Mouse (Mus musculus) C2C12 (cell line): ENCODE data around the gene Fstl1. TPM values are rescaled to one million over a fixed set of nuclear protein-coding genes. Genes with fewer than 3 reads are reported as not detected.

Source experiments
- H3K27me3 ChIP-seq: one replicate; pipeline ENCODE4 v1.6.1; 2011; ENCODE audit not compliant: control insufficient read depth, insufficient read depth, insufficient read length
- H3K36me3 ChIP-seq: one replicate; pipeline ENCODE4 v1.6.1; 2011; ENCODE audit not compliant: control insufficient read depth, insufficient read depth
- H3K4me3 ChIP-seq: one replicate; pipeline ENCODE4 v1.5.1; 2011; ENCODE audit warnings: mild to moderate bottlenecking, control low read depth; ENCODE audit not compliant: poor library complexity, insufficient read depth, severe bottlenecking
- H3K79me2 ChIP-seq: one replicate; pipeline ENCODE4 v1.6.1; 2011; ENCODE audit not compliant: control insufficient read depth, insufficient read depth
- H3K79me3 ChIP-seq: one replicate; pipeline ENCODE4 v1.6.1; 2011; ENCODE audit warnings: low read depth, control low read depth
- H3ac ChIP-seq: one replicate; pipeline ENCODE3; 2011; ENCODE audit warnings: low read depth; ENCODE audit not compliant: control insufficient read depth, insufficient read length
- CEBPB ChIP-seq: IDR thresholded peaks from one replicate; pipeline ENCODE4 v1.6.1; 2011; ENCODE audit warnings: low read depth, mild to moderate bottlenecking, control low read depth, moderate library complexity
- CTCF ChIP-seq: IDR thresholded peaks from one replicate; pipeline ENCODE4 v1.5.1; 2011; ENCODE audit not compliant: control insufficient read depth, insufficient read depth, insufficient read length
- FOSL1 ChIP-seq: IDR thresholded peaks from one replicate; pipeline ENCODE4 v1.8.0; 2011; ENCODE audit warnings: mild to moderate bottlenecking, low read length; ENCODE audit not compliant: poor library complexity, insufficient read depth, severe bottlenecking
- MAX ChIP-seq: IDR thresholded peaks from one replicate; pipeline ENCODE4 v1.6.1; 2011; ENCODE audit warnings: mild to moderate bottlenecking, control low read depth
- MYOD1 ChIP-seq: IDR thresholded peaks from one replicate; pipeline ENCODE4 v1.6.1; 2011; ENCODE audit warnings: low read depth; ENCODE audit not compliant: control insufficient read depth, insufficient read length
- MYOG ChIP-seq: IDR thresholded peaks from one replicate; pipeline ENCODE4 v1.6.1; 2011; ENCODE audit not compliant: control insufficient read depth, insufficient read length; ENCODE audit errors: extremely low read depth
- USF1 ChIP-seq: IDR thresholded peaks from one replicate; pipeline ENCODE4 v1.6.1; 2011; ENCODE audit warnings: low read depth, mild to moderate bottlenecking, control low read depth, moderate library complexity
- long read RNA-seq, 2 experiments: library from polyadenylated mRNA; unstranded; transcript quantifications; one replicate each; pipeline ENCODE4 v2.0.0; 2019 to 2020
- polyA plus RNA-seq: library from polyadenylated mRNA; unstranded; fragments of >200 nt; fragmentation: generic; extraction: Trizol; gene quantifications from one replicate; pipeline ENCODE4 v1.2.1, GENCODE M21; 2012; ENCODE audit warnings: missing spikeins

The Fstl1 gene
- polyA plus RNA-seq, result 153 TPM
- long read RNA-seq, experiment 1, transcript Fstl1-201 (11 exons, 3,789 nt), result major isoform, 278 of 423 reads
- long read RNA-seq, experiment 1, partial matches to known transcripts, result 104 of 423 reads
- long read RNA-seq, experiment 1, other reads (novel, unspliced or antisense), result 41 of 423 reads
- long read RNA-seq, experiment 2, transcript Fstl1-201 (11 exons, 3,789 nt), result major isoform, 3,086 of 3,246 reads
- long read RNA-seq, experiment 2, partial matches to known transcripts, result 64 of 3,246 reads
- long read RNA-seq, experiment 2, other reads (novel, unspliced or antisense), result 95 of 3,246 reads

- no peaks in the 10 kb centered on the region for H3K27me3 ChIP-seq
- H3ac ChIP-seq, result peak within 1 kb of the TSS; percentile 80
- TF ChIP-seq CEBPB (no peak), MAX (no peak), MYOD1 (no peak), FOSL1 (no peak), MYOG (no peak)
- H3K36me3 ChIP-seq, result peaks cover 30% of the 10 kb centered on the region
- H3K79me3 ChIP-seq, result peaks cover 37% of the 10 kb centered on the region
- H3K4me3 ChIP-seq, result peak within 1 kb of the TSS; percentile 77
- H3K79me2 ChIP-seq, result peaks cover 53% of the 10 kb centered on the region
Observed at GRCm38 (mm10) chr16:37776860-37777651, at the start of gene Fstl1. Gene Fstl1 (plus strand): TSS chr16:37776873.

- Histone ChIP-seq H3K27me3 (no peaks in the 10 kb centered on the region), H3K79me3 (no peaks in the 10 kb centered on the region), H3K79me2 (no peaks in the 10 kb centered on the region), H3K36me3 (no peaks in the 10 kb centered on the region), H3K4me3 (no peak overlapping the region), H3ac (no peak overlapping the region)
- TF ChIP-seq CEBPB (peak; percentile 95), USF1 (no peak), CTCF (no peak), FOSL1 (no peak), MYOG (no peak), MAX (no peak), MYOD1 (no peak)
Observed at GRCm38 (mm10) chr16:37728674-37729073, 48.0 kb upstream of the Fstl1 start.

DNA sequence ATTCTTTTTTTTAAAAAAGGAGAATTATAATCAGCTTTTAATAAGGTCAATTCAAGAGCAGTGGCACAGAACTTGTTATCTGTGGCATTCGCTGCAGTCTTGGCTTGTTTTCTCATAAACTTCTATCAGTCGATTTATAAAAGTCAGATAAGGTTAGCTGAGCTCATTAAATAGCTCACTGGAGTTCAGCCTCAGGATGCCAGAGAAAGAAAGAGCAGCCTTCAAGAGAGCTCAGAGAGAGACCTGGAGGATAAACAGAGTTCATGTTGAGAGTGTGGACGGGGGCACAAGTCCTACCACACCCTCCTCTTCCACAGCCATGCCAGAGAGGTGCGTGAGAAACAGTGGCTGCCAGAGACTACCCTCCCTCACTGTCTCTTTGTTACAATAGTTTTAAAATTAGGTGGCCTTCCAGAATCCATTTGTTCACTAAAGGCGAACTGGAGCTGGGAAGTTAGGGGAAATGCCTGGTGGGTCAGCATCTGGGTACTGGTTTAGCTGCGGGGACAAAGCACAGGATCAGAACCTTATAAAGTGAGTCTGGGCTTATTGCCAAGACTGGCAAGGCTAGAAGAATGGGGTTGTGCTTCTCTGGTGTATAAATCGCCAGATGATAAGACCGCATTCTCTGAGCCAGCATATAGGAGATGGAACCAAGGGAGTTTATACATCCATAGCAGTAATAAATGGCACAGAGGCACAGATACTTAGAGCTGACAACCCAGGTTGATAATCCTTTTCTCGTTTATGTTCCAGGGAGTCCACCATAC, 47.1 kb upstream of the Fstl1 start:
- H3ac ChIP-seq, result no peak overlapping the region
- no peaks in the 10 kb centered on the region for H3K36me3 ChIP-seq
- no peaks in the 10 kb centered on the region for H3K79me3 ChIP-seq
- H3K79me2 ChIP-seq, result no peaks in the 10 kb centered on the region
- no peak overlapping the region for H3K4me3 ChIP-seq
- no peaks in the 10 kb centered on the region for H3K27me3 ChIP-seq
- TF ChIP-seq CEBPB (no peak), FOSL1 (no peak), MAX (no peak), USF1 (no peak), CTCF (no peak), MYOG (no peak), MYOD1 (no peak)

- H3K4me3 ChIP-seq, result no peak overlapping the region
- H3ac ChIP-seq, result no peak overlapping the region
- TF ChIP-seq CEBPB, result no peak
- TF ChIP-seq CTCF, result no peak
- no peak for TF ChIP-seq FOSL1
- TF ChIP-seq USF1, result no peak
- no peak for TF ChIP-seq MAX
- H3K79me2 ChIP-seq, result no peaks in the 10 kb centered on the region
- no peaks in the 10 kb centered on the region for H3K79me3 ChIP-seq
- H3K27me3 ChIP-seq, result no peaks in the 10 kb centered on the region
- H3K36me3 ChIP-seq, result no peaks in the 10 kb centered on the region
Observed at GRCm38 (mm10) chr16:37730293-37730835, 46.3 kb upstream of the Fstl1 start.

- Histone ChIP-seq H3K36me3 (no peaks in the 10 kb centered on the region), H3K79me2 (no peaks in the 10 kb centered on the region), H3K4me3 (no peak overlapping the region), H3K27me3 (no peaks in the 10 kb centered on the region), H3ac (no peak overlapping the region), H3K79me3 (no peaks in the 10 kb centered on the region)
- no peak for TF ChIP-seq MAX
- TF ChIP-seq MYOG, result no peak
- TF ChIP-seq CTCF, result no peak
- TF ChIP-seq USF1, result no peak
- no peak for TF ChIP-seq CEBPB
- TF ChIP-seq MYOD1, result no peak
- no peak for TF ChIP-seq FOSL1
Observed at GRCm38 (mm10) chr16:37731431-37731830, 45.2 kb upstream of the Fstl1 start.
